Mouse (Mus musculus): ENCODE data around the gene Cracr2b. TPM values are rescaled to one million over a fixed set of nuclear protein-coding genes. Genes with fewer than 3 reads are reported as not detected.

Cracr2b gene
- total and polyA plus RNA-seq, 3 experiments: 0.73 to 6.9 TPM; not detected in 1

GRCm38 (mm10) chr7:141469901-141470636 lies 9.2 kb downstream of the Cracr2b start:
- Histone ChIP-seq H3K4me1 (ENCODE audit: control insufficient read depth in 1 of 2, insufficient read depth in 2 of 2, low read length in 2 of 2) (peaks cover 8 to 35% of the 10 kb centered on the region in 2 experiments), H3K9ac (ENCODE audit: control insufficient read depth, low read depth, low read length, poor library complexity, severe bottlenecking) (no peak overlapping the region; the same call in 1 of the 2 replicates), H3K27ac (ENCODE audit: control insufficient read depth, low read depth, low read length) (no peak overlapping the region), H3K4me3 (ENCODE audit: control insufficient read depth in 1 of 2, insufficient read depth in 1 of 2, low read depth in 2 of 2, low read length in 2 of 2) (no peak overlapping the region), H3K27me3 (ENCODE audit: control insufficient read depth in 1 of 2, insufficient read depth in 2 of 2, low read length in 2 of 2) (no peaks in the 10 kb centered on the region), H3K9me3 (replicated peaks; ENCODE audit: insufficient read depth, low read length) (no peaks in the 10 kb centered on the region), H3K79me2 (ENCODE audit: control insufficient read depth, insufficient read depth, low read length, poor library complexity) (peaks cover 31% of the 10 kb centered on the region), H3K36me3 (ENCODE audit: control insufficient read depth in 1 of 2, insufficient read depth in 2 of 2, low read length in 2 of 2) (peaks cover 0 to 18% of the 10 kb centered on the region in 2 experiments; a peak in 2 of 4 replicates)
- TF ChIP-seq RAD21 (IDR thresholded peaks at IDR 0.05; ENCODE audit: low read depth, low read length): no peak
- no peak for TF ChIP-seq SMC3 (IDR thresholded peaks at IDR 0.05; ENCODE audit: low read depth, low read length)
- TF ChIP-seq ZKSCAN1 (IDR thresholded peaks at IDR 0.05; ENCODE audit: low read depth, low read length): no peak
- no peak for TF ChIP-seq GABPA (IDR thresholded peaks at IDR 0.05; ENCODE audit: low read depth, low read length)
- TF ChIP-seq KAT2A (conservative IDR thresholded peaks at IDR 0.05; ENCODE audit: low read depth, low read length): no peak
- TF ChIP-seq ZNF384 (IDR thresholded peaks at IDR 0.05; ENCODE audit: low read depth, low read length): no peak
- no peak for TF ChIP-seq JUND (IDR thresholded peaks at IDR 0.05; ENCODE audit: low read depth, low read length)
- no peak for TF ChIP-seq EP300 (IDR thresholded peaks at IDR 0.05; ENCODE audit: low read depth in 1 of 2, low read length in 2 of 2)
- TF ChIP-seq NRF1 (IDR thresholded peaks at IDR 0.05; ENCODE audit: insufficient read depth, low read depth, low read length, poor library complexity, severe bottlenecking): no peak
- no peak for TF ChIP-seq ELF1 (IDR thresholded peaks at IDR 0.05; ENCODE audit: low read depth, low read length)
- no peak for TF ChIP-seq MAZ (IDR thresholded peaks at IDR 0.05; ENCODE audit: low read depth, low read length)
- TF ChIP-seq MAFK (IDR thresholded peaks at IDR 0.05; ENCODE audit: borderline replicate concordance, low read depth, low read length): no peak
- no peak for TF ChIP-seq POLR2AphosphoS5 (IDR thresholded peaks at IDR 0.05; ENCODE audit: borderline replicate concordance, low read depth, low read length)
- TF ChIP-seq USF2 (IDR thresholded peaks at IDR 0.05; ENCODE audit: borderline replicate concordance in 1 of 2, insufficient read depth in 1 of 2, low read depth in 1 of 2, low read length in 2 of 2): no peak
- no peak for TF ChIP-seq MXI1 (IDR thresholded peaks at IDR 0.05; ENCODE audit: low read depth, low read length)
- TF ChIP-seq MYC (IDR thresholded peaks at IDR 0.05; ENCODE audit: low read depth, low read length): no peak
- TF ChIP-seq TCF12 (IDR thresholded peaks at IDR 0.05; ENCODE audit: low read depth, low read length): no peak
- TF ChIP-seq UBTF (IDR thresholded peaks at IDR 0.05; ENCODE audit: borderline replicate concordance, insufficient read depth, low read depth, low read length): no peak
- TF ChIP-seq ZC3H11A (IDR thresholded peaks at IDR 0.05; ENCODE audit: low read depth, low read length): no peak
- no peak for TF ChIP-seq ZMIZ1 (IDR thresholded peaks at IDR 0.05; ENCODE audit: low read depth, low read length)
- DNase-seq (ENCODE audit: low read depth, low spot score): no peak
